24 mouse cellular contexts compared by ENCODE assay signal in genomic region chr19:37004557-37004956, GRCm38 (mm10).
"Had no signal": no experiment of that assay in that cellular context is flagged by ENCODE, and none has a peak within 500 bp of the region (broad histone marks: within the 10 kb centered on the region; RNA-seq: fewer than 3 reads in every experiment).

No protein-coding gene starts in this region.

- H3K4me2 ChIP-seq: heart, embryonic 12.5 days; hindbrain, embryonic 12.5 days; hindbrain, embryonic 14.5 days; intestine, embryonic 15.5 days; limb, embryonic 13.5 days; limb, embryonic 15.5 days had no signal

- H3K9me3 ChIP-seq: heart, embryonic 10.5 days; heart, embryonic 12.5 days; hindbrain, embryonic 10.5 days; hindbrain, embryonic 12.5 days; intestine, embryonic 15.5 days; limb, embryonic 13.5 days; limb, embryonic 15.5 days had no signal

- H3K27ac ChIP-seq: gastrocnemius, adult 2 months; heart, embryonic 10.5 days; hindbrain, embryonic 10.5 days; hindbrain, embryonic 12.5 days; hindbrain, embryonic 14.5 days; intestine, embryonic 15.5 days; layer of hippocampus, adult 2 months; limb, embryonic 13.5 days; limb, embryonic 15.5 days had no signal

- H3K27me3 ChIP-seq: heart, embryonic 12.5 days; hindbrain, embryonic 12.5 days; intestine, embryonic 15.5 days; limb, embryonic 13.5 days; limb, embryonic 15.5 days had no signal

- H3K4me3 ChIP-seq: gastrocnemius, adult 2 months; heart, embryonic 10.5 days; heart, embryonic 12.5 days; hindbrain, embryonic 10.5 days; hindbrain, embryonic 12.5 days; intestine, embryonic 15.5 days; layer of hippocampus, adult 2 months; limb, embryonic 13.5 days; limb, embryonic 15.5 days had no signal

- H3K9ac ChIP-seq: heart, embryonic 12.5 days; hindbrain, embryonic 12.5 days; hindbrain, embryonic 14.5 days; intestine, embryonic 15.5 days; limb, embryonic 13.5 days; limb, embryonic 15.5 days had no signal

- ATAC-seq: hindbrain, embryonic 16.5 days; inflammation-experienced regulatory T-cells, adult 6 months; intestine, embryonic 15.5 days; intestine, postnatal 0 days had no signal

- DNase-seq: gastrocnemius, adult 2 months; gastrocnemius, postnatal 10 days; gastrocnemius, postnatal 25 days; heart, adult 18-20 months; heart, postnatal 10 days; heart, postnatal 4 days; kidney, adult 18-20 months; kidney, adult 8-10 months; kidney, postnatal 10 days; kidney, postnatal 25 days; kidney, postnatal 4 days; left cerebral cortex, postnatal 4 days had no signal

- H3K4me1 ChIP-seq: heart, embryonic 10.5 days; heart, embryonic 12.5 days; hindbrain, embryonic 10.5 days; hindbrain, embryonic 12.5 days; intestine, embryonic 15.5 days; limb, embryonic 13.5 days; limb, embryonic 15.5 days had no signal
